Mouse (Mus musculus) Patski (cell line): ENCODE results near the gene 4930442H23Rik. TPM values are rescaled to one million over a fixed set of nuclear protein-coding genes. Genes with fewer than 3 reads are reported as not detected.

ENCODE experiments used
- ATAC-seq: fragments of 100-300 bp; one replicate; pipeline ENCODE4 v1.8.0; 2021
- CTCF ChIA-PET: fragments of 350-600 bp; sonication (Branson Sonifier 250); formaldehyde crosslinking; loops from one replicate; lab custom pipeline; 2022; ENCODE audit warnings: inconsistent platforms; lab: Charles Lee
- POLR2A ChIA-PET: fragments of 350-600 bp; sonication (Branson Sonifier 250); formaldehyde crosslinking; loops from one replicate; lab custom pipeline; 2022; ENCODE audit warnings: antibody characterized with exemption, inconsistent platforms; lab: Charles Lee
- DNase-seq: peaks from one replicate; pipeline ENCODE4 v3.0.0-alpha.2; 2011; ENCODE audit warnings: low read depth, low spot score
- H3K27me3 ChIP-seq: fragments of 371-371 bp; one replicate; pipeline ENCODE4 v1.5.1; 2021
- CTCF ChIP-seq: fragments of 100-300 bp; IDR thresholded peaks from one replicate; pipeline ENCODE4 v1.5.1; 2021
- in situ Hi-C: fragments of 300-500 bp; cut with MboI; formaldehyde crosslinking; loops from 3 replicates; pipeline ENCODE4 v1.11.1; 2018; ENCODE audit warnings: low pct_unique_long_range_greater_than_20kb, mixed read lengths
- polyA plus RNA-seq: library from polyadenylated mRNA; unstranded; gene quantifications from one replicate; pipeline ENCODE4 v1.2.3, GENCODE M21; 2021

The 4930442H23Rik gene
- polyA plus RNA-seq, 1 experiment from 2014 or later = 0.50 TPM

DNA sequence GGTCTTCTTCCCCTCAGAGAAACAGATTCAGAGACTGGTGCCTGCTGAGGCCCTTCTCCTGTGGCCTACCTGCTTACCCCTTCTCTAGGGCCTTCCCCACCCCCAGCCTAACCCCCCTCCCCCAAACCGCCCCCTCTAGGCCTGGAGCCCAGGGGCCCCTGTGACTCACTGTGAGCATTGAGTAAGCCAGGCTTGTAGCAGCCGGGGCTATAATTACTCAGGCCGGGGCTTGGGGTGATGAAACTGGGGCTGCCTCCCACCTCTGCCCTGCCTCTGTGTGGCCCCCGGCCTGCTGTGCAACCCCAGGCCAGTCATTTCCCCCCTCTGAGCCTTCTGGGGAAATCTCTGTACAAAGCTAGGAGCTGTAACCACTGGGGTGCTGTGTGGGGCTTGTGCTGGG lies 37.4 kb downstream of the 4930442H23Rik start:
- DNase-seq (no peak), ATAC-seq (peak; percentile 27)
- TF ChIP-seq CTCF = no peak
- in situ Hi-C loops = no loop called here
- ChIA-PET CTCF (interaction anchor here (1.4 kb wide), 1 partner anchor 9 kb away, joined by 4 read pairs; no protein-coding TSS in a partner anchor), POLR2A (interaction anchor here (1.0 to 1.1 kb wide), 2 partner anchors 9 to 21 kb away, joined by 3 to 4 read pairs; no protein-coding TSS in a partner anchor)
- H3K27me3 ChIP-seq = no peaks in the 10 kb centered on the region

DNA sequence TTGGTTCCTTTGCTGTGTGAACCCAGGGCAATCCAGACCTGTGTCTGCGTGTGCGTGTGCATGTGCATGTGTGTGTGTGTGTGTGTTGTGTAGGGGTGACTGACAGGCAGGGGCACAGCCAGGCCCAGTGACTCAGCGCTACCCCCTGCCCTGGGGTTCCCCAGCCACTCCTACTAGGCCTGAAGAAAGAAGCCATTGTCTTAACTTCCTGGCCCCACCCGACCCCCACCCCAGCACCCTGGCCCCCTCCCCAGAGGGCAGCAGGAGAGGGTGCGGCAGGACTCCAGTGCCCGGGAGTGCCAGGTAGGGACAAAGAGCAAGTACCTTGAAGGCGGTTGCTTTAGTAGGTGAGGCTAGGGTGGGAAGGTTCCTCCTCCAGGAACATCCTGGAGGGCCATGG lies 37.9 kb downstream of the 4930442H23Rik start:
- in situ Hi-C loops = no loop called here
- H3K27me3 ChIP-seq = no peaks in the 10 kb centered on the region
- ChIA-PET CTCF (no interaction called here), POLR2A (interaction anchor here (1.1 kb wide), 1 partner anchor 21 kb away, joined by 3 read pairs; no protein-coding TSS in a partner anchor)
- DNase-seq (no peak), ATAC-seq (no peak)
- no peak for TF ChIP-seq CTCF

DNA sequence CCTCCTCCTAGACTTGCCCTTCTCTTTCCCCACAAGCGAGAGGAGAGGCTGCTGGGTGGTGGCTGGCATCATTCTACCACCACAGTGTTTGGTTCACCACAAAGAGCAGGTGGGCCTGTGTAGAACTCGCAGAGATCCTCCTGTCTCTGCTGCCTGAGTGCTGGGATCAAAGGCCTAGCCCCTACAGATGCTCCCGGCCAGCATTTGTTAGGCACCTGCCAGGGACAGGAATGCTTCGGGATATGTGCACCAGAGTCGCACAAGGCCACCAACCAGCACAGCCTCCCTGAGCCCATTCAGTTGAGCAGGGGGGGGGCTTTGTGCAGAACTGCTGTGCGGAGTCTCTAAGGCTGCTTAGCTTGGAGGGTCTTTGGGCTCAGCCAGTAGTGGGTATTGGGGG lies 38.3 kb downstream of the 4930442H23Rik start:
- DNase-seq (no peak), ATAC-seq (no peak)
- in situ Hi-C loops = no loop called here
- POLR2A ChIA-PET = no interaction called here
- no peaks in the 10 kb centered on the region for H3K27me3 ChIP-seq
- CTCF ChIA-PET = no interaction called here
- TF ChIP-seq CTCF = no peak

DNA sequence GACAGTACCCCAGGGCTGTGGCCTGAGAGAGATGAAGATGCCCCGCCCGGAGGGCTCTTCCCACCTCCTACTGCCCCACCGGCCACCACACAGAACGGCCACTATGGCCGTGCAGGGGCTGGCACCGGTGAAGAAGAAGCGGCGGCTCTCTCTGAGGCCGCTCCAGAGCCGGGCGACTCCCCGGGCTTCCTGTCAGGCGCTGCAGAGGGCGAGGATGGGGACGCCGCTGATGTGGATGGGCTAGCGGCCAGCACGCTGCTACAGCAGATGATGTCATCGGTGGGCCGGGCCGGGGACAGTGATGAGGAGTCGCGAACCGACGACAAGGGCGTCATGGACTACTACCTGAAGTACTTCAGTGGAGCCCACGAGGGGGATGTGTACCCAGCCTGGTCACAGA lies 39.0 kb downstream of the 4930442H23Rik start:
- ATAC-seq = no peak
- in situ Hi-C loops = no loop called here
- DNase-seq = no peak
- H3K27me3 ChIP-seq = no peaks in the 10 kb centered on the region
- no peak for TF ChIP-seq CTCF
- ChIA-PET POLR2A (no interaction called here), CTCF (no interaction called here)

DNA sequence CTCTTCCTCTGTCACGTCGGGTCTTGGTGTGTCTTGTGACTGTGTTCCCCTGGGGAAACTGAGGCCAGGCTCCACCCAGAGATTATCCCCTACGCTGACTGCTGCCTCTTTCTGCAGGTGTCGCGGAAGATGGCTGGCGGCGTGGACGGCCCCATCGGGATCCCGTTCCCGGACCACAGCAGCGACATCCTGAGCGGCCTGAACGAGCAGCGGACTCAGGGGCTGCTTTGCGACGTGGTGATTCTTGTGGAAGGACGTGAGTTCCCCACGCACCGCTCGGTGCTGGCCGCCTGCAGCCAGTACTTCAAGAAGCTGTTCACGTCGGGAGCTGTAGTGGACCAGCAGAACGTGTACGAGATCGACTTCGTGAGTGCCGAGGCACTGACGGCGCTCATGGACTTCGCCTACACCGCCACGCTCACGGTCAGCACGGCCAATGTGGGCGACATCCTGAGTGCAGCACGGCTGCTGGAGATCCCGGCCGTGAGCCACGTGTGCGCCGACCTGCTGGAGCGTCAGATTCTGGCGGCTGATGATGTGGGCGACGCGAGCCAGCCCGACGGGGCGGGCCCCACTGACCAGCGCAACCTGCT lies 39.7 kb downstream of the 4930442H23Rik start:
- ATAC-seq (no peak), DNase-seq (no peak)
- H3K27me3 ChIP-seq = no peaks in the 10 kb centered on the region
- ChIA-PET CTCF (no interaction called here), POLR2A (no interaction called here)
- in situ Hi-C loops = no loop called here
- no peak for TF ChIP-seq CTCF

DNA sequence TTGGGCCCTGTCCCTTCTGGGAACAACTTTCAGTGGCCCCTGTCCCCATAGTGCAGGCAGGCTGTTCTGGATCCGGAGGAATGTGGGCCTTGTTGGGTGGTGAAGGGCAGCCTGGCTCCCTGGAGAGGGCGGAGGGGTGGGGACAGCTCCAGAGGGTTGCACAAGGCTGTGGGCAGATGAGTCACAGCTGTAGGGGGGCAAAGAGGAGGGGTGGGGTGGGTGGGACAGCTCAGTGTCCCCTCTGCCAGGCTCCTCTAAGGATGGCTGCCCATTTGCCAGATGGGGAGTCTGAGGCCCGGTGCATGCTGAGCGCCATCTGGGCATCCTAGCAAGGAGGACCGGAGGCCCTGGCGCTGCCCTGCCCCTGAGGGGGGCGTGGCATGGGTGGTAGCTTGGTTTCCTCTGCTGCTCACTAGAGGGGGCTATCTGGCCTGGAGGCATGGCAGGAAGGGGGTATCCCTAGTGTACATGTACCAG lies 40.5 kb downstream of the 4930442H23Rik start:
- ATAC-seq (peak; percentile 4), DNase-seq (peak; percentile 30)
- ChIA-PET CTCF (no interaction called here), POLR2A (interaction anchor here (0.8 kb wide), 1 partner anchor 26 kb away, joined by 4 read pairs; no protein-coding TSS in a partner anchor)
- H3K27me3 ChIP-seq = no peaks in the 10 kb centered on the region
- TF ChIP-seq CTCF = no peak
- in situ Hi-C loops = no loop called here

DNA sequence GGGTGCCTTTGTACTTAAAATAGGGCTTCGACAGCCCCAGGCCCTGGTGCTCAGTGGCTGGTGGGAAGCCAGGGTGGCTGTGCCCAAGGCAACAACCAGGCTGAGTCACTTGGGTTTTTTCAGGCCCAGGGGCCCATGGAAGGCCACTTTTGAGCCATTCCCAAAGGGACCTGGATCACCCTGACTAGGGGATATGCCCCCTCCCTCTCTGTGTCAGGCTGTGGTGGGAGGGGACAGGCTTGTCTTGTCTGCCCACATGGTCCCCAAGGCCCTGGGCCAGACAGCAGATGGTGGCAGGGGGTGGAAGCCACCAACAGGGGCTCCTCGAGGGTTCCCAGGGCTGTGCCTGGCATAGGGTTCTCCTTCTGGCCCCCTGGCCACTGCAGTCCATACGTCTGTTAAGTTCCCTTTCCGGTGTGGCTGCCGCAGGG lies 41.1 kb downstream of the 4930442H23Rik start:
- H3K27me3 ChIP-seq = no peaks in the 10 kb centered on the region
- no peak for TF ChIP-seq CTCF
- in situ Hi-C loops = no loop called here
- ATAC-seq (no peak), DNase-seq (no peak)
- CTCF ChIA-PET = no interaction called here
- POLR2A ChIA-PET = interaction anchor here (0.7 to 1.6 kb wide), 3 partner anchors 10 to 47 kb away, joined by 4 read pairs; no protein-coding TSS in a partner anchor

DNA sequence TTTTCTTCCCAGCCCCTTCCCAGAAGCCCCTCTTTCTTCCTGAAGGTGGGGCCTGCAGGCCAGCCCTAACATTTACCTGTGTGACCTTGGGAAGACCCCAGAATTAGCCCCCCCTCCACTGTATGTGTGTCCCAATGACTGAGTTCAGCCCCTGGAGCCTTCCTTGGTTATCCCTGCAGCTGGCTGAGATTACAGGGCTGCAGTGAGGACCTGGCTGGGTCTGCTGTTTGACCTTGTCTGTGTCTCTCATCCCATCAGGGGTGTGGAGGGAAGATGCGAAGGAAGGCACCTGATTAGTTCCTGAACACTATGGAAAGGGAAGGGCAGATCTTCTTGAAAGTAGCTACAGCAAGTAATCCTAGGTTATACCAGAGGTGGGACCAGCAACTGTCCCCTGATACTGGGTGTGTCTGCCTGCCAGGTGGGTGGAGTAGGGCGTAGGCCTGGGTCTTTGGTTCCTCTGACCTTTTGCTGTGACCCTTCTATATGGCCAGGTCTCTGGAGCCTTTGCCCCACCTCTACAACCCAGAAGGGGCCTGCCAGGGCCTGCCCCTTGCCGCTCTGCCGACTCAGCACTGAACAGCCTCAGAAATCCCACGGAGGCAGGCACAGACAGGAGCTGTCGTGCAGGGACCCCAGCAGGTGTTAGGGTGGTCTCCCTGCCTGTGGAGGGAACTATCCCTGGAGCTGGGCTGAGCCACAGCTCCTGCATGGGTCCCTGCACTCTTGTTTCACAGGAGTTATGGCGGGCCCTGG lies 42.0 kb downstream of the 4930442H23Rik start:
- in situ Hi-C loops = no loop called here
- POLR2A ChIA-PET = interaction anchor here (0.7 to 1.6 kb wide), 3 partner anchors 9 to 46 kb away, joined by 3 to 4 read pairs (median 4); no protein-coding TSS in a partner anchor
- CTCF ChIA-PET = no interaction called here
- H3K27me3 ChIP-seq = no peaks in the 10 kb centered on the region
- DNase-seq (no peak), ATAC-seq (no peak)
- TF ChIP-seq CTCF = no peak

DNA sequence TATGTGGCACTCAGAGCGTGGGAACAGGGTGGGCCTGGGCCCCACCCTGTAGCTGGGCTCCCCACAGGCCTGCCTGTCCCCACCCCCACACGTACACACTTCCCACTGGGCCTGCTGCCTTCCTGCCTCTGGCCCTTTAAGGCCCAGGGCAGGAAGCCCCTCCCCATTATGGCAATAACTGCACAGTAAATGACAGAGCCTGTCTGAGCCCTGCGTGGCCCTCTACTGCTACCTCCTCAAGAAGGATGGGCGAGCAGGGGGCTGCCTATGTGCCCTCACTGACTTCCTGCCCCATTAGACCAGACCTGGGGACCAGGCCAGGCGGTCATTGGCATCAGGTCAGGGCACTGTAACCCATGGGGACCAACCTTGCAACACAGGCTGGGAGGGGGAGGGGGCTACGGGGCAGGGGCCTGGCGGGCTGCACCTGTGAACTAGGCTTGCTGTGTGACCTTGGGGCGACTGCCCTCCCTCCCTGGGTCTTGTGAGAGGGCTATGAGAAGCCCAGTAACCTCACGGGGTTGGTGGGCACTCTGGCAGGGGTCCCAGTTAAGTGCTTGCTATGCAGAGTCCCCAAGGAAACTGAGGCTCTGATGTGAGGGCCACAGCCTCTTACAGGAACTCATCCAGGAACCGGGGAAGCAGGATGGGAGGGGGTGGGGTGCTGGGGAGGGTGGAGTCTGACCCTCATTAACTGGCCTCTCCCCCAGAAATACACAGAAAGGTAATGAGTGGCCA lies 42.8 kb downstream of the 4930442H23Rik start:
- DNase-seq (no peak), ATAC-seq (no peak)
- CTCF ChIA-PET = no interaction called here
- TF ChIP-seq CTCF = no peak
- no peaks in the 10 kb centered on the region for H3K27me3 ChIP-seq
- POLR2A ChIA-PET = interaction anchor here (1.0 to 1.6 kb wide), 2 partner anchors 9 to 11 kb away, joined by 3 to 4 read pairs; no protein-coding TSS in a partner anchor
- in situ Hi-C loops = no loop called here

DNA sequence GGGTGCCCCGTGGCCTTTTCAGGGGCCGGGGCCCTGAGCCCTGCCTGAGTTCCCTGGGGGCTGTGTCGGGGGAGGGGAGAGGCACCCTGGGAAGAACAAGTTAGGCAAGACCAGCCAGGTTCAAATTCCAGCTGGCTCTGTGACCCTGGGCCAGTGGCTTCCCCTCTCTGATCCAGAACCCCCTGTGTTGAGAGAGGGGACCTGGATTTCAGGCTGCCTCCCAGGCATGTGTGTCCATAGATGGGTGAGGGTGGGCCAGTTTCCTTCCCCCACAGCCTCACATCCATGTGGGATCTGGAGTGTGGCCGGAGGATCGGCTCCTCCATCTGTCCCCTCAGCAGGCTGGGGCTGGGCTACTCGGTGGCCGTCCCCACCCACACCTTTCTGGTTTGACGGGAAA lies 43.6 kb downstream of the 4930442H23Rik start:
- ChIA-PET POLR2A (interaction anchor here (1.4 kb wide), 1 partner anchor 12 kb away, joined by 3 read pairs; no protein-coding TSS in a partner anchor), CTCF (no interaction called here)
- no peak for TF ChIP-seq CTCF
- DNase-seq (no peak), ATAC-seq (no peak)
- in situ Hi-C loops = no loop called here
- no peaks in the 10 kb centered on the region for H3K27me3 ChIP-seq
